Mouse (Mus musculus) erythroblast, embryonic 14.5 days (primary cell): ENCODE measurements around the gene Pfkfb2. TPM values are rescaled to one million over a fixed set of nuclear protein-coding genes. Genes with fewer than 3 reads are reported as not detected.
A peak's percentile ranks its signal among the peaks of the same experiment; 100 is the strongest.

Experiments used
- H3K27me3 ChIP-seq: 2 replicates; pipeline ENCODE4 v1.6.1; 2012; ENCODE audit warnings: inconsistent platforms; ENCODE audit not compliant: control insufficient read depth
- H3K36me3 ChIP-seq: 2 replicates; pipeline ENCODE4 v1.6.1; 2012; ENCODE audit warnings: mild to moderate bottlenecking, inconsistent platforms; ENCODE audit not compliant: control insufficient read depth
- H3K4me1 ChIP-seq: 2 replicates; pipeline ENCODE4 v1.6.1; 2012; ENCODE audit warnings: inconsistent platforms; ENCODE audit not compliant: control insufficient read depth
- H3K4me3 ChIP-seq: replicated peaks from 2 replicates; pipeline ENCODE3; 2012; ENCODE audit warnings: moderate library complexity, mild to moderate bottlenecking, inconsistent platforms
- H3K9me3 ChIP-seq: 2 replicates; pipeline ENCODE4 v1.6.1; 2012; ENCODE audit warnings: low read length, inconsistent platforms, mixed read lengths; ENCODE audit not compliant: control insufficient read depth
- GATA1 ChIP-seq: IDR thresholded peaks from 2 replicates; pipeline ENCODE4 v1.6.1; 2012; ENCODE audit warnings: low read length, inconsistent platforms, mixed read lengths
- TAL1 ChIP-seq: IDR thresholded peaks from 3 replicates; pipeline ENCODE4 v1.6.1; 2012; ENCODE audit warnings: low read length, inconsistent platforms, mixed read lengths
- polyA plus RNA-seq: library from polyadenylated mRNA; stranded (reverse); fragments of >175 nt; gene quantifications from 2 replicates; pipeline ENCODE4 v1.2.3, GENCODE M21; 2012

The Pfkfb2 gene
- polyA plus RNA-seq, 1 experiment: 0.32 TPM

DNA sequence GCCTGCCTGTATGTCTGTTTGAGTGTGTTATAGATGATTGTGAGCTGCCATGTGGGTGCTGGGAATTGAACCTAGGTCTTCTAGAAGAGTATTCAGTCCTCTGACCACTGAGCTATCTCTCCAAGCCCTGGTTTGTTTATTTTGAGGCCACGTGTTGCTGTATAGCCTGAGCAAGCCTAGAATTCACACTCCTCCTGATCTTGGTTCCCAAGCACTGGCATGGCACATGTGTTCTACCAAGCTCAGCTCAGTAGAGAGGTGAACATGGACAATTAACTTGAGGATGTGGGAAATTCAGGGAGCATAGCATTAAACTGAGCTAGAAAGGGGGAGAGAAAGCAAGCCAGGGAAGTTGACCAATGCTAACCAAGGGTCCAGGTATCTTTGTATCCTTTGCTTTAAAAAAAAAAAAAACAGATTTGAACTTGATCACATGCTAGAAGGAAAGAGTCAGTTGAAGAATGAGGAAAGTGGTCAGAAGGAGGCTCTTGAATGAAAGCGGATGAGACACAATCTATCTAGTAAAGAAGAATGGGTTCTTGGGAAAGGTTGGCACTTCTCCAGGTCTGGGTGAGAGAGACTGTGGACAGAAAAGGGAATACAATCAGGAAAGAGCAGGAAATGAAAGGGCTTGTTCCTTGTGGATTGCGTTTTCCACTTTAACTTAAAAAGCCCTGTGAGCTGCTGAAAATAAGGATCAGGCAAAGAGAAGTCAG is 33.1 kb upstream of the Pfkfb2 start:
- no peak for TF ChIP-seq GATA1
- TF ChIP-seq TAL1: no peak
- no peaks in the 10 kb centered on the region for H3K36me3 ChIP-seq
- peaks cover 32% of the 10 kb centered on the region for H3K4me1 ChIP-seq
- no peaks in the 10 kb centered on the region for H3K9me3 ChIP-seq
- no peaks in the 10 kb centered on the region for H3K27me3 ChIP-seq
- no peak overlapping the region for H3K4me3 ChIP-seq

DNA sequence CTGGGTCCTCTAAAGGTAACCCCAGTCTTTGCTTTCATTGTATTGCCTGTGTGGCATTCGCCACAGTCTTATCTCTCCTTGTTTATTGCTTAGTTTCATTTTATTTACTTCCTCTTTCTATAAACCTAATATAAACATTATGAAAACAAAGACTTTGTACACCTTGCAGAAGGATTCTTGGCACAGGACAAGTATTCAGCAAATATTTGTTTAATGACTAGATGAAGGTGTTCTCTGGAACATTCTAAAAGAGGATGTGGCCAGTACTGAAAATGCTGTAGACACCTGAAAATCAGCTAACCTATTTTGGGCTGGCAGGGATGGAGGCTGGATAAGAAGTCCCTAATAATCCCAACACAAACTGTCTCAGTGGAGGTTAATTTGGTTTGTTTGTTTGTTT is 32.5 kb upstream of the Pfkfb2 start:
- no peak for TF ChIP-seq GATA1
- TF ChIP-seq TAL1: no peak
- Histone ChIP-seq H3K4me1 (peaks cover 26% of the 10 kb centered on the region), H3K36me3 (no peaks in the 10 kb centered on the region)

DNA sequence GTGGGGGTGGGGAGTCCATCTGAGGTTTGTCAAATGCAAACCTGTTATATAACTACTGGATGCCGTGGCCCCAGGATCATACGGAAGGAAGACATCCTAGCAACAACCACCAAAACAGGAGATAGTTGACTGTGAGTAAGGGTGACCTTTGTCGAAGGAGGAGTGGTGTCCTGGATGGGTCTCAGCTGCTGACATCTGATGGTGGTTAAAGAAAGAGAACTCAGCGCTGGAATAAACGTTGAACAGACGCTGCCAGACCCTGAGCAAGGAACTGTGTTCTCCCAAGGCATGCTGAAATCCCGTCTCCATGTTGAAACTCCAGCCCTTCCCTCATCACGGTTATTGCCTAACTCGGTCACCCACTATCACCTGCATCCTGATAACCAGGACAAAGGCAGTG is 30.6 kb upstream of the Pfkfb2 start:
- no peak for TF ChIP-seq GATA1
- H3K4me1 ChIP-seq: peaks cover 21% of the 10 kb centered on the region
- no peaks in the 10 kb centered on the region for H3K9me3 ChIP-seq
- H3K27me3 ChIP-seq: no peaks in the 10 kb centered on the region
- no peak overlapping the region for H3K4me3 ChIP-seq
- H3K36me3 ChIP-seq: no peaks in the 10 kb centered on the region

More for the DNA sequence above, 32.5 kb upstream of the Pfkfb2 start:
- Histone ChIP-seq H3K9me3 (no peaks in the 10 kb centered on the region), H3K27me3 (no peaks in the 10 kb centered on the region), H3K4me3 (no peak overlapping the region)

DNA sequence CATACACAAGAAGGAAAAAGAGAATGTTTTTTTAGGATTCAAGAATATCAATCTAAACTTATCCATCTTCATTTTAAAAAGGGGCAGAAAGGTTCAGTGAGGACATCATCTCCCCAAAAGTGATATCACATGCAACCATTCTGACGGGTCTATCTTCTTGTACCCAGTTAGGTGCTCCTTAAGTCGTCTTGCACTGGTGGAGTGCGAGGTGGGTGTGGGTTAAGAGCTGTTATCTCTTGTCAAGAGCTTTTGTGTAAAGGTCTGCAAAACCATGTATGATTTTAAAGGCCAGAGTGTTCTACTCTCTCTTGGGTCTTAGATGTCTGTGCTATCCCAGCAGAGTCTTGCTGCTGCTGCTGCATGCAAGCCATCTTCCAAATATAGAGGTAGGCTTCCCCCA is 17.8 kb upstream of the Pfkfb2 start:
- H3K36me3 ChIP-seq: peaks cover 46% of the 10 kb centered on the region
- no peaks in the 10 kb centered on the region for H3K27me3 ChIP-seq
- no peak overlapping the region for H3K4me3 ChIP-seq
- H3K4me1 ChIP-seq: peaks cover 57% of the 10 kb centered on the region
- TF ChIP-seq TAL1: no peak
- no peaks in the 10 kb centered on the region for H3K9me3 ChIP-seq

DNA sequence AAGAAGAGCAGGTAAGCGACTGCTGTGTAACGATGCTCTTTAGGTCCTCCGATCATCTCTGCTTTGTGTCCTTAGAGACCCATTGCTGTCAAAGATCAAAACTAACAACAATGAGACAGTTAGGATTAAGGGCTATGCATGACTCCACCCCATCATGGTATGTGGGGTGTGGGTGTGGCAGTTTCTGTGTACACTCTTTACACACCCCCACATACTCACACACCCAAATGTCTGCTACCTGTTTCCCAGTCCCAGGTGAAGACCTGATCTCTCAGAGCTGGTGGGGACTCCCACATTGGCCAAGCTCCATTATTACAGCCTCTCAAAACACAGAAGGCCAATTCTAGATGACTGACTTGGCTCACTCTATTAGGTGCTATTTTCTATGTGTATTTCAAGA is 16.5 kb upstream of the Pfkfb2 start:
- Histone ChIP-seq H3K4me3 (no peak overlapping the region), H3K27me3 (no peaks in the 10 kb centered on the region), H3K9me3 (no peaks in the 10 kb centered on the region), H3K4me1 (peaks cover 70% of the 10 kb centered on the region), H3K36me3 (peaks cover 58% of the 10 kb centered on the region)
- no peak for TF ChIP-seq TAL1
- TF ChIP-seq GATA1: no peak

DNA sequence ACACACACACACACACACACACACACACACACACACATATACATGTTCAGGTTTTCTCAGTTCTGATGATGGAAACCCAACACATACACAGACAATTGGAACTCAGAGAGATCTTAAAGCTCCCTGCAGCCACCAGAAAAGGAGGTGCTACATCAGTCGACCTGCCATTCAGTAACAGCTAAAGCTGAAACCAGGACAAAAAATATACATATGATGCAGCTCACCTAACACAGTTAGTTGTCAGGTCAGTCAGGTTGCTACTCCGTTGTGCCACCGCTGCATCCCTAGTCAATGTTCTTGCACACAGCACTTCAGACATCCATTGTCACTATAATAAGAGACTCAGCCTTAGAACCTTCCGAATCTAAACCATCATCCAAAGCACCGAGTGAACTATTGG is 15.9 kb upstream of the Pfkfb2 start:
- H3K9me3 ChIP-seq: no peaks in the 10 kb centered on the region
- TF ChIP-seq TAL1 (no peak), GATA1 (no peak)
- peaks cover 76% of the 10 kb centered on the region for H3K4me1 ChIP-seq
- H3K36me3 ChIP-seq: peaks cover 64% of the 10 kb centered on the region
- H3K4me3 ChIP-seq: no peak overlapping the region
- no peaks in the 10 kb centered on the region for H3K27me3 ChIP-seq

DNA sequence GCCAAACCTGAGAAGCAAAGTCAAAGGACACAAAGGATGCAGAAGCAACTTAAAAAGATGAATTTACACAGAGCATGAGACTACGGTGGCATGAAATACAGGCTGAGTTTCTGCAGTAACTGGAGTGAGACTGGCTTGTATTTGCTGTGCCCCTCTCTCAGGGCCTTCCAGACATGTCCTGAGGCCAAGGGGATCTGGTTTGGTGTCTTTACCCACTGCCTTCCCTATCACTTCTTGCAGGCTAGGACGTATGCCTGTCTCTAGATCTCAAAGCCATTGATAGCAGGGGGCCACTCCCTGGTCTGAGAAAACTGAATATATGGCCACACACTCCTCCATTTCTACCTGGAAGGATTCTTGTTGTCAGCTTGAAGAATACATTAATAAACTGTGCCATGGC is 15.2 kb upstream of the Pfkfb2 start:
- peaks cover 71% of the 10 kb centered on the region for H3K36me3 ChIP-seq
- peak overlapping the region; percentile 32 for H3K4me3 ChIP-seq
- no peaks in the 10 kb centered on the region for H3K27me3 ChIP-seq
- peaks cover 84% of the 10 kb centered on the region for H3K4me1 ChIP-seq
- no peaks in the 10 kb centered on the region for H3K9me3 ChIP-seq
- TF ChIP-seq TAL1: no peak
- no peak for TF ChIP-seq GATA1

DNA sequence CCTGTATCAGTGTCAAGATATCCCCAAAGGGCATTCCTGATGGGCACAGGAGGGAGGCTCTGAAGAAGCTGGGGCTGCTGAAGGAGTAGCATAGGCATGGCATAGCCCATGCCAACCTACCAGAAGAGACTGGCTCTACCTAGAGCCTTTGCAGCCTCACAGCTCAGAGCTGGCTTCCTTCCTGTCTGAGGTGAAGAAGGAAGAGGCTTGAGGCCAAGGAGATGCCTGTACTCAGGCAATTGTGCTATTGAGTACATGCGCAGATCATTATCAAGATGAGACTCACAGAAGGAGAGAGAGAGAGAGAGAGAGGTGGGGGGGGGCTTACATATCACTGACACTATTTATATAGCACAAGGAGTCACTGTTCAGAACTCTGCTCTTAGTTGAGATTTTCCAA is 14.7 kb upstream of the Pfkfb2 start:
- Histone ChIP-seq H3K9me3 (no peaks in the 10 kb centered on the region), H3K27me3 (no peaks in the 10 kb centered on the region), H3K36me3 (peaks cover 75% of the 10 kb centered on the region), H3K4me1 (peaks cover 88% of the 10 kb centered on the region), H3K4me3 (no peak overlapping the region)
- TF ChIP-seq GATA1 (no peak), TAL1 (no peak)

DNA sequence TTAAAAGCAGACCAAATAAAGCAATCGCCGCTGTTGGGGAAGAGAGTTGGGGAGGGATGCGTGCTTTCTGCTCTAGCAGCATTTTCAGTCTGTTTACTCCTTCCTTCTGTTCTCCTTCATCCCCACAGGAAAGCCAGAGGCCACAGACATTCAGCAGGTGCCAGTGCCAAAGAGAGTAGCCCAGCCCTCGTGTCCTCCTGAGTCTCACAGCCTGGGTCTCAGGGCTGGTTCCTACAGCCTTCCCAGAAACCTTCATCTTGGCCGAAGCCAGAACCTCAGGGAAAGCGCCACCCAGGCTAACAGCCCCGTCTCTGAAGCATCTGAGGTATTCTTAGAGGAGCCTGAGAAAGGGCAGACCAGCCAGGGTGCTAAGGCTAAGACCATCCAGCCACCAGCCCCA is 13.1 kb upstream of the Pfkfb2 start:
- Histone ChIP-seq H3K4me1 (peaks cover 100% of the 10 kb centered on the region), H3K4me3 (peak overlapping the region; percentile 10), H3K36me3 (peaks cover 90% of the 10 kb centered on the region), H3K27me3 (no peaks in the 10 kb centered on the region), H3K9me3 (no peaks in the 10 kb centered on the region)
- TF ChIP-seq TAL1 (no peak), GATA1 (no peak)
